In the genomic region with DNA sequence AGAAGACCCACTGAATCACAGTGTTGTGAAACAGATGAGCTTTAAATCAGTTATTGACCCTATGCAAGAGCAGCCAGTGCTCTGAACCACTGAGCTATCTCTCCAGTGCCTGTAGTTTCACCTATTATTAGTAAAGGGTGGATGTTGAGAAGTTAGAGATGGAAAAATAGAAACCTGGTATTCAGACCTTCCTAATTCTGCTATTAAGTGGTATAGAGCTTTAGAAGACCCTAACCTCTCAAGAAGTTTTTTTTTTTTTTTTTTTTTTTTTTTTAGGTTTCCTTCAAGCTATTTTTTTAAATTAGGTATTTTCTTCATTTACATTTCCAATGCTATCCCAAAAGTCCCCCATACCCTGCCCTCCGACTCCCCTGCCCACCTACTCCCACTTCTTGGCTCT, we compare ENCODE assay signal across 10 mouse cellular contexts. TPM values are rescaled to one million over a fixed set of nuclear protein-coding genes. Genes with fewer than 3 reads are reported as not detected.
DNase-seq lines count a peak whose midpoint lies in the region; ATAC-seq and TF ChIP-seq lines count a peak whose summit lies in the region.
"Had no signal": no experiment of that assay in that cellular context is flagged by ENCODE, and none has a peak within 500 bp of the region (broad histone marks: within the 10 kb centered on the region; RNA-seq: fewer than 3 reads in every experiment).

No protein-coding gene starts in this region.

- WGBS in forebrain, embryonic 15.5 days = 67% methylated on average over 1 of the region's 1 CpGs
- WGBS in liver, embryonic 13.5 days (ENCODE audit: insufficient replicate concordance) = 93% methylated on average over 1 of the region's 1 CpGs

- no peak for ATAC-seq in forebrain, embryonic 15.5 days (replicated peaks)
- no peak for ATAC-seq in liver, embryonic 13.5 days (ENCODE audit: low read depth)

- H3K4me2 ChIP-seq in forebrain, embryonic 15.5 days (replicated peaks) = peak overlapping the region; percentile 62
- H3K4me2 ChIP-seq in liver, embryonic 13.5 days = peak overlapping the region; percentile 89

- DNase-seq in gastrocnemius, adult 2 months = no peak
- no peak for DNase-seq in gastrocnemius, postnatal 36 days
- peak; percentile 19 for DNase-seq in A20 (ENCODE audit: low read depth, low spot score)
- no peak for DNase-seq in liver, embryonic 13.5 days
- DNase-seq in left cerebral cortex, postnatal 36 days (ENCODE audit: low spot score in 2 of 2) = no peak
- no peak for DNase-seq in right cerebral cortex, postnatal 14 days
- DNase-seq in lung, postnatal 4 days = no peak
- DNase-seq: retina, postnatal 1 day had no signal

- peaks cover 16% of the 10 kb centered on the region for H3K36me3 ChIP-seq in forebrain, embryonic 15.5 days
- H3K36me3 ChIP-seq in liver, embryonic 13.5 days = peaks cover 38% of the 10 kb centered on the region

- H3K9ac ChIP-seq in forebrain, embryonic 15.5 days (replicated peaks) = peak overlapping the region; percentile 71; the same call in 1 of the 2 replicates
- peak overlapping the region; percentile 86 for H3K9ac ChIP-seq in liver, embryonic 13.5 days

- no peaks in the 10 kb centered on the region for H3K27me3 ChIP-seq in forebrain, embryonic 15.5 days
- H3K27me3 ChIP-seq in liver, embryonic 13.5 days = no peaks in the 10 kb centered on the region

- H3K9me3 ChIP-seq in forebrain, embryonic 15.5 days = no peaks in the 10 kb centered on the region
- no peaks in the 10 kb centered on the region for H3K9me3 ChIP-seq in liver, embryonic 13.5 days (replicated peaks)

- intact Hi-C loops in gastrocnemius, adult 2 months (cut with DNase I) = loop anchor here (10.0 kb wide), 1 partner anchor 378 kb away; a partner anchor contains a TSS
- intact Hi-C loops in gastrocnemius, postnatal 36 days (cut with DNase I) = no loop called here
- intact Hi-C loops in left cerebral cortex, postnatal 36 days (cut with DNase I) = loop anchor here (10.0 kb wide), 1 partner anchor 378 kb away; a partner anchor contains a TSS

- TF ChIP-seq CTCF in gastrocnemius, adult 2 months (IDR thresholded peaks at IDR 0.05) = no peak

- peaks cover 50% of the 10 kb centered on the region for H3K4me1 ChIP-seq in forebrain, embryonic 15.5 days
- peaks cover 77% of the 10 kb centered on the region for H3K4me1 ChIP-seq in liver, embryonic 13.5 days (replicated peaks)

- H3K27ac ChIP-seq in gastrocnemius, adult 2 months = 0 out of 2 replicates have a peak overlapping the region, but pooled peaks have one; percentile 6
- no peak overlapping the region for H3K27ac ChIP-seq in forebrain, embryonic 15.5 days (replicated peaks)
- H3K27ac ChIP-seq in liver, embryonic 13.5 days = peak overlapping the region; percentile 79

- peak overlapping the region; percentile 83; the same call in 1 of the 2 replicates for H3K4me3 ChIP-seq in gastrocnemius, adult 2 months
- H3K4me3 ChIP-seq in forebrain, embryonic 15.5 days = peak overlapping the region; percentile 64
- peak overlapping the region; percentile 79 for H3K4me3 ChIP-seq in liver, embryonic 13.5 days (replicated peaks)

RNA-seq across cellular contexts. Expression of a gene that starts 5.6 kb away (rescaled TPM):
- 10 to 100 TPM; 28.8 to 36.0 TPM for total RNA-seq in gastrocnemius, adult 2 months (2021)
- 10 to 100 TPM; 26.1 to 27.3 TPM for total RNA-seq in gastrocnemius, postnatal 36 days (2021)
- 106 and 107 TPM in 2 replicates for polyA plus RNA-seq in forebrain, embryonic 15.5 days (2015; fragmentation: Nextera tagmentation; extraction: Ambion mirVana)
- 19.3 and 25.5 TPM in 2 replicates for polyA plus RNA-seq in liver, embryonic 13.5 days (2015; fragmentation: Nextera tagmentation; extraction: Ambion mirVana)
- total RNA-seq in left cerebral cortex, postnatal 36 days (2021) = 100 to 1,000 TPM; 268 to 286 TPM

RNA-seq across cellular contexts. Expression of a gene that starts 6.7 kb away (rescaled TPM):
- total RNA-seq in gastrocnemius, adult 2 months (2021) = not detected
- total RNA-seq in gastrocnemius, postnatal 36 days (2021) = not detected
- 0.06 TPM in 1 of 2 replicates, not detected in the other for polyA plus RNA-seq in forebrain, embryonic 15.5 days (2015; fragmentation: Nextera tagmentation; extraction: Ambion mirVana)
- 21.6 and 24.7 TPM in 2 replicates for polyA plus RNA-seq in liver, embryonic 13.5 days (2015; fragmentation: Nextera tagmentation; extraction: Ambion mirVana)
- total RNA-seq in left cerebral cortex, postnatal 36 days (2021) = not detected
- total RNA-seq: left cerebral cortex, postnatal 25 days had no signal

RNA-seq across cellular contexts. Expression of a gene that starts 9.2 kb away (rescaled TPM):
- 10 to 100 TPM; 10.7 to 15.1 TPM for total RNA-seq in gastrocnemius, adult 2 months (2021)
- total RNA-seq in gastrocnemius, postnatal 36 days (2021) = 1 to 10 TPM; 7.3 to 8.2 TPM
- 20.2 and 20.3 TPM in 2 replicates for polyA plus RNA-seq in forebrain, embryonic 15.5 days (2015; fragmentation: Nextera tagmentation; extraction: Ambion mirVana)
- 5.5 and 7.7 TPM in 2 replicates for polyA plus RNA-seq in liver, embryonic 13.5 days (2015; fragmentation: Nextera tagmentation; extraction: Ambion mirVana)
- 10 to 100 TPM in 1 of 2 experiments, 1 to 10 TPM in 1; 8.1 to 11.3 TPM for total RNA-seq in left cerebral cortex, postnatal 36 days (2021)

Comparison
In these comparisons a context has a peak if more than half of its experiments do, and no peak if none do; other contexts are left out.
1. RNA of a gene that starts 5.6 kb away (total RNA-seq): 268 to 286 TPM in left cerebral cortex, postnatal 36 days; 28.8 to 36.0 TPM in gastrocnemius, adult 2 months and 26.1 to 27.3 TPM in gastrocnemius, postnatal 36 days; every median in the first group is over 4 times any median in the second.
2. Peak in every context shown above with its lines, with median percentiles within 50 percentile points of each other: H3K4me3 ChIP-seq.